Comparison of ENCODE assay signal across 17 mouse cellular contexts in the genomic region with DNA sequence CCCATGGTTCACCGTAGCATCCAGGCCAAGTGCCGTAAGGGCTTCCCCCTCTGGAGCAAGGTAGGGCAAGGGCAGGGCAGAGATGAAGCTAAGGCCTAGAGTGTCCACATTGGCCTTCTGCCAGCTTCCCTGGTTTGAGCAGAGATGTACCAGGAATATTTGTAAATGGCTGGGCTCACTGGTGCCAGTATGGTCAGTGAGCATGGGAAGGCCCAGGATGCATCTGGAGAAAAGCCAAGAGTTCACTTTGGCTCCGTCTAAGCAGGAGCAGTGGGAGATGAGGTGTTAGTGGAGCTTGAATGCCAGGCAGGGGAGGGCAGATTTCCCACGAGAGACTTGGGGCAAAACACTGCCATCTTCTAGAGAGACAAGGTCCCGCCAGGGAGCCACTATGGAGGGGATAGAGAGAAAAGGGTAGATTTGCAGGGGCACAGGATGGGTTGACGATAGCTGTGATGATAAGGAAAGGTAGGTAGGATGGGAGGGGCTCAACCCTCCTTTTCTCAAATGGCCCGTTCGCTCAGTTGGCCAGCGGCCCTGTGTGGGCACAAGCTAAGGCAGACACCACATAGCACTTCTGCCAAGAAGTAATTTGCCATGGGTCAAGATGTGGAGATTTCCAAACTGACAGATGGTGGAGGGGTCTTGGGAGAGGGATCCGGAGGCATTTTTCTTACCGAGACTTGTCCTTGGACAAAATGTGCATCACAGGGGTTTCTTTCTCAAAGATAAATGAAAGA.
A peak's percentile ranks its signal among the peaks of the same experiment; 100 is the strongest.
DNase-seq lines count a peak whose midpoint lies in the region; ATAC-seq lines count a peak whose summit lies in the region.
"Had no signal": no experiment of that assay in that cellular context is flagged by ENCODE, and none has a peak within 500 bp of the region (broad histone marks: within the 10 kb centered on the region; RNA-seq: fewer than 3 reads in every experiment).

No protein-coding gene starts in this region.

- H3K4me1 ChIP-seq in forebrain, embryonic 14.5 days (ENCODE audit: control insufficient read depth, insufficient read depth, low read length) = no peaks in the 10 kb centered on the region
- peaks cover 17% of the 10 kb centered on the region for H3K4me1 ChIP-seq in forebrain, embryonic 10.5 days
- 0 out of 2 replicates have a peak, but pooled peaks cover 3% of the 10 kb centered on the region for H3K4me1 ChIP-seq in kidney, embryonic 14.5 days (ENCODE audit: control insufficient read depth, insufficient read depth, low read length)
- peaks cover 9% of the 10 kb centered on the region for H3K4me1 ChIP-seq in hindbrain, embryonic 16.5 days (ENCODE audit: control insufficient read depth, insufficient read depth, low read depth, low read length)

- H3K9ac ChIP-seq in forebrain, embryonic 14.5 days (ENCODE audit: low read length) = no peak overlapping the region
- H3K9ac ChIP-seq in kidney, embryonic 14.5 days (ENCODE audit: low read depth, low read length) = no peak overlapping the region
- no peak overlapping the region for H3K9ac ChIP-seq in hindbrain, embryonic 16.5 days (ENCODE audit: low read depth, low read length)
- H3K9ac ChIP-seq: heart, embryonic 15.5 days; lung, embryonic 14.5 days; neural tube, embryonic 12.5 days had no signal

- no peak overlapping the region for H3K4me3 ChIP-seq in forebrain, embryonic 14.5 days (ENCODE audit: low read depth, low read length)
- no peak overlapping the region for H3K4me3 ChIP-seq in forebrain, embryonic 10.5 days
- no peak overlapping the region for H3K4me3 ChIP-seq in kidney, embryonic 14.5 days (ENCODE audit: low read length)
- H3K4me3 ChIP-seq in hindbrain, embryonic 16.5 days (ENCODE audit: low read length) = no peak overlapping the region
- H3K4me3 ChIP-seq: erythroblast, embryonic 14.5 days; heart, embryonic 15.5 days; neural tube, embryonic 12.5 days had no signal

- no peak overlapping the region for H3K4me2 ChIP-seq in forebrain, embryonic 14.5 days (ENCODE audit: low read length)
- no peak overlapping the region for H3K4me2 ChIP-seq in kidney, embryonic 14.5 days (replicated peaks; ENCODE audit: low read depth, low read length)
- no peak overlapping the region for H3K4me2 ChIP-seq in hindbrain, embryonic 16.5 days (ENCODE audit: low read length)
- H3K4me2 ChIP-seq: heart, embryonic 15.5 days; lung, embryonic 14.5 days; neural tube, embryonic 12.5 days had no signal

- intact Hi-C loops in heart, postnatal 25 days (cut with DNase I) = no loop called here

- H3K36me3 ChIP-seq in forebrain, embryonic 14.5 days (ENCODE audit: control insufficient read depth, insufficient read depth, low read length) = no peaks in the 10 kb centered on the region
- no peaks in the 10 kb centered on the region for H3K36me3 ChIP-seq in forebrain, embryonic 10.5 days (replicated peaks)
- H3K36me3 ChIP-seq in kidney, embryonic 14.5 days (ENCODE audit: control insufficient read depth, insufficient read depth, low read length) = no peaks in the 10 kb centered on the region
- H3K36me3 ChIP-seq in hindbrain, embryonic 16.5 days (ENCODE audit: control insufficient read depth, insufficient read depth, low read length) = no peaks in the 10 kb centered on the region
- H3K36me3 ChIP-seq: heart, embryonic 15.5 days; neural tube, embryonic 12.5 days had no signal

- no peak overlapping the region for H3K27ac ChIP-seq in forebrain, embryonic 14.5 days (ENCODE audit: low read depth, low read length)
- no peak overlapping the region for H3K27ac ChIP-seq in forebrain, embryonic 10.5 days
- no peak overlapping the region for H3K27ac ChIP-seq in kidney, embryonic 14.5 days (ENCODE audit: low read depth, low read length)
- no peak overlapping the region; the same call in 1 of the 2 replicates for H3K27ac ChIP-seq in hindbrain, embryonic 16.5 days (ENCODE audit: low read depth, low read length)
- H3K27ac ChIP-seq: heart, embryonic 15.5 days; neural tube, embryonic 12.5 days had no signal

- no peaks in the 10 kb centered on the region for H3K9me3 ChIP-seq in forebrain, embryonic 14.5 days (replicated peaks; ENCODE audit: control insufficient read depth, low read length)
- no peaks in the 10 kb centered on the region for H3K9me3 ChIP-seq in forebrain, embryonic 10.5 days
- no peaks in the 10 kb centered on the region for H3K9me3 ChIP-seq in kidney, embryonic 14.5 days (ENCODE audit: control insufficient read depth, low read length)
- no peaks in the 10 kb centered on the region for H3K9me3 ChIP-seq in hindbrain, embryonic 16.5 days (ENCODE audit: control insufficient read depth, low read length)
- H3K9me3 ChIP-seq: heart, embryonic 15.5 days; neural tube, embryonic 12.5 days had no signal

- 70% methylated on average over 11 of the region's 11 CpGs for WGBS in forebrain, embryonic 14.5 days
- WGBS in forebrain, embryonic 10.5 days = 93% methylated on average over 11 of the region's 11 CpGs
- 88% methylated on average over 11 of the region's 11 CpGs for WGBS in kidney, embryonic 14.5 days
- WGBS in hindbrain, embryonic 16.5 days = 59% methylated on average over 11 of the region's 11 CpGs

- ATAC-seq in forebrain, embryonic 14.5 days = no peak
- no peak for ATAC-seq in kidney, embryonic 14.5 days (ENCODE audit: low FRiP score, low TSS enrichment)
- ATAC-seq in hindbrain, embryonic 16.5 days = peak; percentile 71
- ATAC-seq: Patski had no signal

- no peaks in the 10 kb centered on the region for H3K27me3 ChIP-seq in forebrain, embryonic 14.5 days (replicated peaks; ENCODE audit: control insufficient read depth, insufficient read depth, low read length)
- H3K27me3 ChIP-seq in forebrain, embryonic 10.5 days (ENCODE audit: poor library complexity, severe bottlenecking) = no peaks in the 10 kb centered on the region
- H3K27me3 ChIP-seq in kidney, embryonic 14.5 days (ENCODE audit: control insufficient read depth, insufficient read depth, low read length) = no peaks in the 10 kb centered on the region
- no peaks in the 10 kb centered on the region for H3K27me3 ChIP-seq in hindbrain, embryonic 16.5 days (replicated peaks; ENCODE audit: control insufficient read depth, insufficient read depth, low read length)
- H3K27me3 ChIP-seq: heart, embryonic 15.5 days; neural tube, embryonic 12.5 days had no signal

- DNase-seq in forebrain, embryonic 14.5 days (ENCODE audit: low spot score) = peak; percentile 39
- no peak for DNase-seq in forebrain, embryonic 10.5 days (ENCODE audit: extremely low spot score, low spot score)
- DNase-seq in kidney, postnatal 14 days = peak; percentile 63
- peak; percentile 46 to 60 for DNase-seq in cerebellum, adult 18-20 months
- DNase-seq in heart, postnatal 25 days (ENCODE audit: low spot score) = no peak
- DNase-seq in retina, embryonic 14.5 days (ENCODE audit: low spot score) = no peak
- DNase-seq: heart, adult 11 months; lung, embryonic 14.5 days; retina, postnatal 1 day; spleen, adult 18-20 months; thymus, postnatal 36 days had no signal

Comparison
In these comparisons a context has a peak if more than half of its experiments do, and no peak if none do; other contexts are left out.
1. DNase-seq: peak in forebrain, embryonic 14.5 days (single experiment), kidney, postnatal 14 days (single experiment) and cerebellum, adult 18-20 months (2 of 2); none in forebrain, embryonic 10.5 days (single experiment), heart, postnatal 25 days (single experiment) and retina, embryonic 14.5 days (single experiment).